Mouse (Mus musculus) olfactory bulb, adult 2 months (tissue): Measurements from ENCODE around the gene Apoe. TPM values are rescaled to one million over a fixed set of nuclear protein-coding genes. Genes with fewer than 3 reads are reported as not detected.

ENCODE experiments used
- H3K27ac ChIP-seq: fragments of 200-500 bp; 2 replicates; pipeline ENCODE4 v1.5.1; 2012; ENCODE audit warnings: low read depth, low read length; ENCODE audit not compliant: insufficient read depth
- H3K4me1 ChIP-seq: fragments of 200-500 bp; 2 replicates; pipeline ENCODE4 v1.6.1; 2012; ENCODE audit warnings: low read length; ENCODE audit not compliant: control insufficient read depth, insufficient read depth
- H3K4me3 ChIP-seq: fragments of 200-500 bp; 2 replicates; pipeline ENCODE4 v1.5.1; 2012; ENCODE audit warnings: mild to moderate bottlenecking, low read depth, low read length, moderate library complexity; ENCODE audit not compliant: insufficient read depth
- CTCF ChIP-seq: fragments of 200-500 bp; IDR thresholded peaks from 2 replicates; pipeline ENCODE4 v1.5.1; 2012; ENCODE audit warnings: low read depth, mild to moderate bottlenecking, low read length, moderate library complexity; ENCODE audit not compliant: insufficient read depth
- POLR2A ChIP-seq: fragments of 200-500 bp; IDR thresholded peaks from 2 replicates; pipeline ENCODE4 v1.6.1; 2012; ENCODE audit warnings: mild to moderate bottlenecking, low read depth, low read length, moderate library complexity; ENCODE audit not compliant: insufficient read depth
- WGBS: fragments of 180-500 bp; shearing (Covaris S2); methylation state at CpG from one replicate; pipeline ENCODE4 v1.1.7; 2018; 5-methylcytosine and 5-hydroxymethylcytosine counted together
- polyA plus RNA-seq: library from polyadenylated mRNA; stranded (reverse); fragments of >200 nt; gene quantifications from 2 replicates; pipeline ENCODE4 v1.2.4, GENCODE M21; 2012; ENCODE audit warnings: low replicate concordance; ENCODE audit not compliant: missing spikeins, insufficient read depth, insufficient read length

The Apoe gene
- polyA plus RNA-seq, 1 experiment, result 1,139 TPM

GRCm38 (mm10) chr7:19740269-19740668 lies 41.3 kb upstream of the Apoe start:
- Histone ChIP-seq H3K4me3 (no peak overlapping the region), H3K4me1 (no peaks in the 10 kb centered on the region), H3K27ac (no peak overlapping the region)
- TF ChIP-seq POLR2A, result no peak
- no peak for TF ChIP-seq CTCF
- 93% methylated on average over 11 of the region's 11 CpGs for WGBS

GRCm38 (mm10) chr7:19738771-19739170 lies 39.8 kb upstream of the Apoe start:
- Histone ChIP-seq H3K4me1 (no peaks in the 10 kb centered on the region), H3K27ac (no peak overlapping the region), H3K4me3 (no peak overlapping the region)
- no peak for TF ChIP-seq POLR2A
- no peak for TF ChIP-seq CTCF
- 91% methylated on average over 3 of the region's 3 CpGs for WGBS

- TF ChIP-seq POLR2A, result no peak
- no peak for TF ChIP-seq CTCF
- WGBS, result 94% methylated on average over 16 of the region's 16 CpGs
- Histone ChIP-seq H3K4me1 (no peaks in the 10 kb centered on the region), H3K4me3 (no peak overlapping the region), H3K27ac (no peak overlapping the region)
These were observed 37.5 kb upstream of the Apoe start for GRCm38 (mm10) chr7:19736389-19737057.

DNA sequence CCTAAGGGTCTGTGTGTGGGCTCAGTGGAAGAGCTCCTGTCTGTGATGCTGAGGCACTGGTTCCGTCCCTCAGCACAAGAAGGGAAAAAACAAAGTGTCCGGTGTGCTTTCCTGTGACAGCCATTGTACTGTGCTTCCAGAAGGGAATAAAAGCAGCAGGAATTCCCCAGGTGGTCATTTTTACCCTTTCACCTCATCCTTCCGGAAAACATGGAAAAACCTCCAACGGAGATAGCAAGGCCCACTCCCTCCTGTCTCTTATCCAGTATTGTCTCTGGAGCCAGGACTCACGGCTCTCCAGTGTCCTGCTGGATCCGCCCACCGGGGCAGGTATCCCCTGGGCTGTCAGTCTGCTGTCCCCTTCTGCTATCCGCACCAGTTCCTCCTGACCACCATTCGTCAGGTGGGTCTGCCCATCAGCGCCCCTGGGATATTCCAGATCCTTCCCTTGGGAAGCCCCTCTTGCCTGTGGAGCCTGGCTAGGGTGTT lies 35.2 kb upstream of the Apoe start:
- no peak for TF ChIP-seq POLR2A
- TF ChIP-seq CTCF, result no peak
- H3K4me3 ChIP-seq, result no peak overlapping the region
- H3K4me1 ChIP-seq, result no peaks in the 10 kb centered on the region
- H3K27ac ChIP-seq, result no peak overlapping the region
- 89% methylated on average over 10 of the region's 10 CpGs for WGBS

DNA sequence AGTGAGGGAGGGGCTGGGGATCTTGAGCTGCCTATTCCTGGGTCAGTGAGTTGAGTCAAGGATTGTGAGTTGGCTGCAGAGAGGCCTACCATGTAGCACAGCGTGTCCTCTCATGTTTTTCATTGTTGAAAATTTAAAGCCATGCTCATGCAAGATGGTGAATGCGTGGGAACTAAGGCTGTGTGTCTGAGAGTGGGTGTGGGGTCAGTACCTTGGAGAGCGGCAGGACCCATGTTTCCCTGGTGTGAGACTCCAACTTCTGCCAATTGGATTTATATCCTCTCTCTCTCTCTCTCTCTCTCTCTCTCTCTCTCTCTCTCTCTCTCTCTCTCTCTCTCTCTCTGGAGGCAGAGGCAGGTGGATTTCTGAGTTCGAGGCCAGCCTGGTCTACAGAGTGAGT lies 27.6 kb upstream of the Apoe start:
- H3K4me3 ChIP-seq, result no peak overlapping the region
- TF ChIP-seq POLR2A (no peak), CTCF (no peak)
- 90% methylated on average over 4 of the region's 4 CpGs for WGBS
- no peaks in the 10 kb centered on the region for H3K4me1 ChIP-seq
- H3K27ac ChIP-seq, result no peak overlapping the region

- TF ChIP-seq CTCF (no peak), POLR2A (no peak)
- H3K4me3 ChIP-seq, result no peak overlapping the region
- H3K4me1 ChIP-seq, result no peaks in the 10 kb centered on the region
- no peak overlapping the region for H3K27ac ChIP-seq
- 96% methylated on average over 12 of the region's 12 CpGs for WGBS
These were observed 25.2 kb upstream of the Apoe start for GRCm38 (mm10) chr7:19724167-19724566.

DNA sequence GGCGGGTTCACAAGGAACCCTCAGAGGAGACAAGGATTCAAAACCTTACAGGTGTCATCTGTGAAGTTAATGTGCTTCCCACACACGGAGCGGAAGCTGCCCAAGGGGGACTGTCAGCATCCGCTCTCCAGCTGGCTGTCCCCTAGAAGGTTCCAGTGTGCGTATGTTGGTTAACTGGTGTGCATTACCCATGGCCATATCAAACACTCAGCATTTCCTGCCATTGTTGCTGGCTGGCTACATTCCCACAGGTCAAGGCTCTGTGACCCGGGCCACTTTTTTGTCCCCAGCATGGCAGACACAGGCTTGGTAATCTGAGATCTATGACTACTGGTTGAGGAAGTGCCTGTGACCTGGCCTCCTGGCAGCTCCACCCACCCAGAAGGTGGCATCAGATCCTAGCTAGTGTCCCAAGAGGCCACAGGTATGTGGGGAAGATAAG lies 23.8 kb upstream of the Apoe start:
- Histone ChIP-seq H3K4me1 (no peaks in the 10 kb centered on the region), H3K4me3 (no peak overlapping the region), H3K27ac (no peak overlapping the region)
- whole genome bisulfite sequencing, result 91% methylated on average over 6 of the region's 6 CpGs
- TF ChIP-seq CTCF, result no peak
- no peak for TF ChIP-seq POLR2A

DNA sequence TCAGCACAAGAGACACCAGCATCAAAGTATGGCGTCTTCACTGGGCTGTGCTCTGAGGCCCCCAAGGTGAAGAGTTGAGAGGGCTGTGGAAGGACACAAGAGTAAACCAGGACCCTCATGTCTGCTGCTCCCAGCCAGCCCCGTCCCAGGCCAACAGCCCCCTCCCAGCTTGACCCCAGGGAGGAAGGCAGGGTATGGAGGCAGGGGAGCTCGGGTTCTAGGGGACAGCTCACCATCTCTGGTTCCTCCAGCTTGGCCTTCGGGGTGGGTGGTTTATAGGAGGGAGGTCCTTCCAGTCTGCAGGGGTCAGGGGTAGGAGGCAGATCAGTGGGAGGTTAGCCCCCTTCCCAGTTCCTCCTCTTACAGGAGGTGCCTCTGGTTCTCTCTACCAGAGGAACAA lies 20.2 kb upstream of the Apoe start:
- Histone ChIP-seq H3K4me1 (peaks cover 3% of the 10 kb centered on the region), H3K27ac (no peak overlapping the region), H3K4me3 (no peak overlapping the region)
- no peak for TF ChIP-seq CTCF
- no peak for TF ChIP-seq POLR2A
- WGBS, result 95% methylated on average over 4 of the region's 4 CpGs

GRCm38 (mm10) chr7:19718297-19718952 lies 19.4 kb upstream of the Apoe start:
- H3K4me1 ChIP-seq, result peaks cover 10% of the 10 kb centered on the region
- no peak for TF ChIP-seq POLR2A
- TF ChIP-seq CTCF, result no peak
- 91% methylated on average over 5 of the region's 5 CpGs for WGBS
- no peak overlapping the region for H3K27ac ChIP-seq
- no peak overlapping the region for H3K4me3 ChIP-seq

DNA sequence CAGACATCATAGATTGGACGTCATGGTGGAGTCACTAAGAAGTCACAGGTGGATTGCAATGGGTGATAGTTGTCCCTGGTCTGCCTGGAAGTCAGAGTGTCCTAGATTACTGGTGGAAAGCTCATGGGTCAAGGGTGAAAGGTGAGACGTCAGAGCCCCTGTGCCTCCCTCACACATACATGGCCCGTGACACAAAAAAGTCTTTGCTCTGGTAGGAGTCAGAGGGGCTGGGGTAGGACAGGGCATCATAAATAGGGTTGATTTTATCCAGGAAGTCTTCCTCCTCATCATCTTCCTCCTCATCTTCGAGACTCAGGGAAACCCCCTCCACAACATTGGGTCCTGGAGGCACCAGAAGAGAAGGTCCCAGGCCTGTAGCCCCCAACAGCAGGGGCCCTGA lies 18.4 kb upstream of the Apoe start:
- H3K27ac ChIP-seq, result no peak overlapping the region
- TF ChIP-seq CTCF, result no peak
- TF ChIP-seq POLR2A, result no peak

More for the DNA sequence above, 18.4 kb upstream of the Apoe start:
- H3K4me1 ChIP-seq, result peaks cover 11% of the 10 kb centered on the region
- 92% methylated on average over 4 of the region's 4 CpGs for whole genome bisulfite sequencing
- no peak overlapping the region for H3K4me3 ChIP-seq
